Mouse (Mus musculus) liver, embryonic 11.5 days (tissue): ENCODE measurements at regions not wholly inside any gene's neighbourhood (a gene's known extent, or its start where the extent isn't known, plus 50 kb on each side); places are given as distances from the start of the nearest gene placed in this dataset.

Experiments
- ATAC-seq: fragments of 200-750 bp; cut with Nextera tagmentation; replicated peaks from 2 replicates; pipeline ENCODE4 v1.8.0; 2017; ENCODE audit warnings: moderate number of reproducible peaks, mild to moderate bottlenecking, moderate TSS enrichment, moderate library complexity; ENCODE audit not compliant: low FRiP score
- DNase-seq: peaks from one replicate; pipeline ENCODE4 v3.0.0-alpha.2; 2017; ENCODE audit warnings: low spot score
- H3K27ac ChIP-seq: fragments of 300-500 bp; sonication (generic); 2 replicates; pipeline ENCODE4 v1.5.1; 2014; ENCODE audit warnings: mild to moderate bottlenecking, low read depth, low read length, control low read depth
- H3K27me3 ChIP-seq: fragments of 300-500 bp; sonication (generic); replicated peaks from 2 replicates; pipeline ENCODE4 v1.6.1; 2014; ENCODE audit warnings: low read length, mixed read lengths; ENCODE audit not compliant: control insufficient read depth, insufficient read depth
- H3K36me3 ChIP-seq: fragments of 300-500 bp; sonication (generic); 2 replicates; pipeline ENCODE4 v1.6.1; 2014; ENCODE audit warnings: mild to moderate bottlenecking, low read length, moderate library complexity, mixed read lengths; ENCODE audit not compliant: control insufficient read depth, insufficient read depth
- H3K4me1 ChIP-seq: fragments of 300-500 bp; sonication (generic); replicated peaks from 2 replicates; pipeline ENCODE4 v1.6.1; 2014; ENCODE audit warnings: low read length, mixed read lengths; ENCODE audit not compliant: control insufficient read depth, insufficient read depth
- H3K4me2 ChIP-seq: fragments of 300-500 bp; sonication (generic); 2 replicates; pipeline ENCODE4 v1.6.1; 2014; ENCODE audit warnings: mild to moderate bottlenecking, control low read depth, moderate library complexity
- H3K4me3 ChIP-seq: fragments of 300-500 bp; sonication (generic); 2 replicates; pipeline ENCODE4 v1.5.1; 2014; ENCODE audit warnings: low read depth, low read length, control low read depth
- H3K9ac ChIP-seq: fragments of 300-500 bp; sonication (generic); 2 replicates; pipeline ENCODE4 v1.6.1; 2014; ENCODE audit warnings: low read depth, low read length, control low read depth
- H3K9me3 ChIP-seq: fragments of 300-500 bp; sonication (generic); 2 replicates; pipeline ENCODE4 v1.6.1; 2016; ENCODE audit warnings: low read length, inconsistent platforms, mixed read lengths; ENCODE audit not compliant: control insufficient read depth
- WGBS: fragments of 180-500 bp; shearing (Covaris S2); extraction: QIAGEN DNeasy Blood & Tissue Kit; methylation state at CpG from one replicate; pipeline ENCODE4 v1.1.7; 2014; 5-methylcytosine and 5-hydroxymethylcytosine counted together

DNA sequence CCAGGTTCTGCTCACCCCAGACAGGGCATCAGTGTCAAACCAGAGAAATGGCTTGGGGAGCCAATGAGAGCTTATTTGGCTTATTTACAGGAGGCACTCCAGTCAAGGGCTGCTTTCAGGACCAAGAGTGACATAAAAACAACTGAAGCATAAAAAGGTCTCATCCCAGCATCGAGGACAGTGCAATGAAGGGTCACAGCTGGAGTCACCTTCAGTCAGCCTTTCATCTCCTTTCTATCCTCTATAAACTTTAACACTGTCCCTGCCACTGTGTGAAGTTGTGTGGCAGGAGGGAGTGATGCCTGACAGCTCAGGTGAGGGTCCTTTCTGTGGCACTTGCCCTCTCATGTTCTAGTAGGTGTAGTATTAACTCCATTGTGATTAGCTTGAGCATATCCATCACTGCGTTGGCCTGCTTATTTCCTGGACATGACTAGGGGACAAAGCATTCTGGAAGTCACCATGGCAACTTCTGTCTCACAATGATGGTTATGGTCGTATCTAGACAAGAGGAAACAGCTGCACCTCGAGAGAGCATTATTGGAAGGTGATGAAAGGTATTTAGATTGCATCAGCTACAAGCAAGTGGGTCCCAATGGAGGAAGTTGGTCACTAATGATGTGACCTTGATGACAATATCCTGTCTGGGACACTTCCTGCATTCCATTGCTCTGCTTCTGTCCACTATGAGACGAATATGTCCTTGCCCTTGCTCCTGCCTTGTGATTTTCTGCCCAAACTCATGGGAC lies 87.8 kb upstream of the Enpp6 start:
- H3K27ac ChIP-seq = no peak overlapping the region
- DNase-seq = no peak

DNA sequence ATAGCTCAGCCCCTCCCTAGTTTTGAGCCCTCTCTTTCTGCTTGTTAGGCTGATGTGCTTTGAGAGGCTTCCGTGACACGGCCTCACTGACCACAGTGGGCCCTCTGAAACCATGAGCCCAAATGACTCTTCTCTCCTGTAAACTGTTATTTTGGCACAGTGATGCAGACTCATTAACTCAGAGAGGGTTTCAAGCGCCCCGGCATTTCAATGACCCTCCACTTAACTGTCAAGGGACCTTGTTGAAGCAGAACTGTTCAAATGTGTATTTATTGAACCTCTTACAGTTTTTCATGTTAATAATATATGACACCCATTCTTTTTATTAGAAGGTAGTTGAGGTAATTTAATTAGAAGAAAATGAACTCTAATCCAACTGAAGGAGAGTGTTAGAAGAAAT lies 85.9 kb upstream of the Enpp6 start:
- no peaks in the 10 kb centered on the region for H3K4me1 ChIP-seq
- no peak overlapping the region for H3K4me3 ChIP-seq
- H3K36me3 ChIP-seq = no peaks in the 10 kb centered on the region
- H3K9ac ChIP-seq = no peak overlapping the region
- H3K9me3 ChIP-seq = no peaks in the 10 kb centered on the region
- H3K27me3 ChIP-seq = no peaks in the 10 kb centered on the region
- DNase-seq (no peak), ATAC-seq (no peak)
- H3K4me2 ChIP-seq = no peak overlapping the region
- no peak overlapping the region for H3K27ac ChIP-seq
- WGBS = 88% methylated on average over 4 of the region's 4 CpGs

More for the DNA sequence above, 87.8 kb upstream of the Enpp6 start:
- Histone ChIP-seq H3K4me2 (no peak overlapping the region), H3K27me3 (no peaks in the 10 kb centered on the region), H3K4me1 (no peaks in the 10 kb centered on the region), H3K9ac (no peak overlapping the region), H3K36me3 (no peaks in the 10 kb centered on the region), H3K9me3 (no peaks in the 10 kb centered on the region), H3K4me3 (no peak overlapping the region)
- ATAC-seq = no peak
- WGBS = 50% methylated on average over 5 of the region's 5 CpGs

DNA sequence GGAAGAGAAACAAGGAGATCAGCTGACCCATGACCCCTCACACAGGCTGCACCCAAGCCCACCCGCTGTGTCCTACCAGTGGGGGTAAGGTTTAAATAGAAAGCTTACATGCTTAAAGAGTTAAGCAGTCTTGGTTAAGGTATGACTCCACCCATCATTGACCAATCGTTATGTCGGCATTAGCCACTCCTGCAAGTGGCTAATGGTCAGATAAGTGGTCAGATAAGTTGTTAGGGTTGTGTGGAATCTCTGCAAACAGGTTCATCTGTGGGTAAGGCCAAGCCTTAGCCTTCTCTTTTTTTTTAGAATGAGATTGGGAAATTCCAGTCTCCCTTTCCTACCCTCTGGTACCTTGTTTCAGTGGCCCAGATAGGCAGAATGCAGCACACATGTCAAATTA lies 82.0 kb upstream of the Enpp6 start:
- H3K9ac ChIP-seq = no peak overlapping the region
- ATAC-seq = no peak
- WGBS = 51% methylated on average over 3 of the region's 3 CpGs

DNA sequence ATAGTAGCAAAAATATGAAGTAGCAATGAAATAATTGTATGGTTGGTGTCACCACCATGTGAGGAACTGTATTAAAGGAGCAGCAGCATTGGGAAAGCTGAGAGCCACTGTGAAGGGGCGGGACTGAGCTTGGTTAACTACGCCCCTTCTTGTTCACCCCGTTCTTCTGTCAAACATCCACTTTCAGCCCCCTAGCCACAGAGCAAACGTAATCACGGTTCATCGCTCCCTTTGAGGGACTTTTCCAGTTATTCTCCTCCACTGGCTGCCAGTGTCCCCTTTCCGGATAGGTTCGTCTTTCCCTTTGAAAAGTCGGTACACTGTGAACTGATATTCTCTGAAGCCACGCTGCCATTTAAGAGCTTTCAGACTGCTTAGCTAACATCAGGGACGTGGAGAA lies 79.3 kb upstream of the Enpp6 start:
- Histone ChIP-seq H3K4me3 (no peak overlapping the region), H3K4me2 (no peak overlapping the region), H3K27me3 (no peaks in the 10 kb centered on the region), H3K9me3 (no peaks in the 10 kb centered on the region), H3K9ac (no peak overlapping the region), H3K36me3 (no peaks in the 10 kb centered on the region), H3K4me1 (no peaks in the 10 kb centered on the region), H3K27ac (no peak overlapping the region)
- ATAC-seq (no peak), DNase-seq (no peak)
- WGBS = 73% methylated on average over 11 of the region's 11 CpGs

More for the DNA sequence above, 82.0 kb upstream of the Enpp6 start:
- Histone ChIP-seq H3K27ac (no peak overlapping the region), H3K36me3 (no peaks in the 10 kb centered on the region), H3K9me3 (no peaks in the 10 kb centered on the region), H3K4me2 (no peak overlapping the region), H3K27me3 (no peaks in the 10 kb centered on the region), H3K4me3 (no peak overlapping the region), H3K4me1 (no peaks in the 10 kb centered on the region)
- DNase-seq = no peak

DNA sequence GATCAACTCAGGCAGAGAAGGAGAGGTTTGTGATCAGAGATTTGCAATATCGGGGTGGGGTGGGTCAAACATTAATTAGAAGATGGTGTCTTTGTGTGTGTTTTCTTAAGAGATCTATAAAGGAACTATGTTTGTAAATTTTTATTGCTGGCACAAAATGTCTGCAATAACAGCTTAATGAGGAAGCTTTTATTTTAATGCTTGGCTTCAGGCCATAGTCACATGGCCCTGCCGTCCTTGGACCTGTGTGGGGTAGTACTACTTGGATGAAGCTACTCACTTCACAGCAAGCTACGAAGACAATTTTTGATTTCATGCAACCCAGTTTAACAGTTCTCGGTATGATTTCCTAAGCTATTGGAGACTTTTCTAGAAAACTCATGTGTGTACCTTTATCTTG lies 78.5 kb upstream of the Enpp6 start:
- H3K4me1 ChIP-seq = no peaks in the 10 kb centered on the region
- no peak overlapping the region for H3K9ac ChIP-seq
- WGBS = 87% methylated on average over 4 of the region's 4 CpGs

DNA sequence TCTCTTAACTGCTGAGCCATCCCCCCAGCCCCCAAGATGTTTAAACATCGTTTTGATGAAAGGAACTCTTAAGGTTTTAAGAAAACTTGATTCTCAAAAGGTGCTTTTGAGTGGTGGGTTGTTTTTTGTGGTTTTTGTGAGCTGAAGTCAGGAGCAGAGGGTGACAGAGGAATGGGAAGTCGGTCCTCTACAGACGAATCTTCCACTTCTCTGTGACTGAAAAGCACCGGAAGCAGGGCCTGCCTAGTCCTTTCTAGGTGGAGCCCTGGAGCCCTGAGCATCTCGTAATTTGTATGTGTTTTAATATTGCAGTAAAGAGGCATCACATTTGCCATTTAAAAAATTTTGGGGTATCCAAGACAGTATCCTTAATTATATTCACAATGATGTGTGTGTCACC lies 72.7 kb upstream of the Enpp6 start:
- DNase-seq (no peak), ATAC-seq (no peak)
- WGBS = 26% methylated on average over 5 of the region's 5 CpGs
- no peak overlapping the region for H3K27ac ChIP-seq
- H3K36me3 ChIP-seq = no peaks in the 10 kb centered on the region
- H3K4me3 ChIP-seq = no peak overlapping the region
- no peak overlapping the region for H3K9ac ChIP-seq
- H3K4me2 ChIP-seq = no peak overlapping the region
- no peaks in the 10 kb centered on the region for H3K27me3 ChIP-seq
- 0 out of 2 replicates have a peak, but pooled peaks cover 2% of the 10 kb centered on the region for H3K4me1 ChIP-seq
- H3K9me3 ChIP-seq = no peaks in the 10 kb centered on the region

More for the DNA sequence above, 78.5 kb upstream of the Enpp6 start:
- DNase-seq (no peak), ATAC-seq (no peak)
- Histone ChIP-seq H3K36me3 (no peaks in the 10 kb centered on the region), H3K4me2 (no peak overlapping the region), H3K4me3 (no peak overlapping the region), H3K9me3 (no peaks in the 10 kb centered on the region), H3K27ac (no peak overlapping the region), H3K27me3 (no peaks in the 10 kb centered on the region)

DNA sequence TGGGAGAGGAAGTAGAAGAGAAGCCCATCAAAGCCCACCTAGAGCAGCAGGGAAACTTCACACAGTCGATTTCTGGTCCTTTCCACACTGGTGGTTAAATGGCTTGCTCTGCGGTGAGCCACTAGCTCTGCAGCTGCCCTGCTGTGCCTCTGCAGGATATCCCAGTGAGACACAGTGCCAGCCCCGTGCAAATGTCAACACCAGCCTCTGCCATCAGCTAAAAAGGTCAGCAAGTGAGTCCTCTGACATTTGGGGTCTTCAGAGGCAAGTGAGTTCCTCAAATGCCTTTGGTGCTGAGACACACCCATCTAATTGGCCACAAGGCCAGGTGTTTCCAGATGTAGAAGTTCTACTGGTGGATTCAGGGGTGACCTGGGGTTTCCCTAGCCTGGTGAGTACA lies 66.6 kb upstream of the Enpp6 start:
- DNase-seq (no peak), ATAC-seq (no peak)
- Histone ChIP-seq H3K36me3 (no peaks in the 10 kb centered on the region), H3K27ac (no peak overlapping the region), H3K4me2 (no peak overlapping the region), H3K27me3 (no peaks in the 10 kb centered on the region), H3K9me3 (no peaks in the 10 kb centered on the region), H3K9ac (no peak overlapping the region), H3K4me3 (no peak overlapping the region), H3K4me1 (no peaks in the 10 kb centered on the region)
- WGBS = 26% methylated on average over 3 of the region's 3 CpGs

DNA sequence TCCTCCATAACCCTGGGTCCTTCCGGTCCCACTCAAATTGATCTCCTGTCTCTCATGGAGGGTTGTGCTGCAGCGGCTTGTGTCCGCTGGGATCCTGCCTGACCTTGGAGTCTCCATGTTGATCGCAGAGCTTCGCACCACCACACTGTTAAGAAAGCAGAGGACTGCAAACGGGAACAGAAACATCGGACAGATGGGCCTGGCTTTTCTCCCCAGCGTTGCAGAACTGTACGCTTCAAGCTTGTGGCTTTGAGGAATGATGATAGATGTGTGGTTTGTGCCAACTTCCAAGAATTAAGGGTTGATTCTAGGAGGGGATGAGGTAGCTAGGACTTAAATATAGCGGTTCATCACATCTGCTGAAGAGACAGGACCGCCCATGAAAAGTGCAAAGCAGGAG lies 65.6 kb upstream of the Enpp6 start:
- Histone ChIP-seq H3K4me2 (no peak overlapping the region), H3K4me3 (no peak overlapping the region), H3K9ac (no peak overlapping the region), H3K27ac (no peak overlapping the region), H3K27me3 (no peaks in the 10 kb centered on the region), H3K4me1 (no peaks in the 10 kb centered on the region), H3K9me3 (no peaks in the 10 kb centered on the region), H3K36me3 (no peaks in the 10 kb centered on the region)
- no peak for ATAC-seq
- 84% methylated on average over 11 of the region's 11 CpGs for WGBS
- DNase-seq = no peak

DNA sequence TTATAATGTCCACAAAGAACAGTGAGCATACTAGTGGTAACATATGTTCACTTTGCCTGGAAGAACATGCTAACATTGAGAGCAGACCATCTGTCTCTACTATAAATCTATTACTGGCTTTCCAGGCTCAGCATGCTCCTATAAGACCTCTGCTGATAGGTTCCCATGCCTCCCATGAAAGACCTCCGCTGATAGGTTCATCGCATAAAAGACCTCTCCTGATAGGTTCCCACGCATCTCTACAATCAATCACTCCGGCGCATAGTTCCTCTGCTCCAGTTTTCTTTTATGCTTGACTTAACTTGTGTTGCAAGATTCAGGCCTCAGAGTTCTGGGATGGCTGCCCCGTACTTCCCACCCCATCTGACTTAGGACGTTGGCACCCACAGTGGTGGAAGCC lies 65.1 kb upstream of the Enpp6 start:
- Histone ChIP-seq H3K36me3 (no peaks in the 10 kb centered on the region), H3K27me3 (no peaks in the 10 kb centered on the region), H3K4me3 (no peak overlapping the region), H3K4me2 (no peak overlapping the region), H3K27ac (no peak overlapping the region), H3K9me3 (no peaks in the 10 kb centered on the region), H3K4me1 (no peaks in the 10 kb centered on the region), H3K9ac (no peak overlapping the region)
- WGBS = 92% methylated on average over 7 of the region's 7 CpGs
- DNase-seq (no peak), ATAC-seq (no peak)
